Mouse (Mus musculus) CH12F3 (cell line): ENCODE results near the gene Zc3h7a.
"Not testable (repeated sequence)": the region's sequence is repeated elsewhere in the genome, so short reads cannot be mapped to it uniquely, and the experiment has no call there.

ENCODE experiments used
- in situ Hi-C: fragments of 300-500 bp; cut with MboI; formaldehyde crosslinking; loops from 2 replicates; pipeline ENCODE4 v1.14.3; 2020; ENCODE audit warnings: low sequenced_read_pairs

Gene Zc3h7a

DNA sequence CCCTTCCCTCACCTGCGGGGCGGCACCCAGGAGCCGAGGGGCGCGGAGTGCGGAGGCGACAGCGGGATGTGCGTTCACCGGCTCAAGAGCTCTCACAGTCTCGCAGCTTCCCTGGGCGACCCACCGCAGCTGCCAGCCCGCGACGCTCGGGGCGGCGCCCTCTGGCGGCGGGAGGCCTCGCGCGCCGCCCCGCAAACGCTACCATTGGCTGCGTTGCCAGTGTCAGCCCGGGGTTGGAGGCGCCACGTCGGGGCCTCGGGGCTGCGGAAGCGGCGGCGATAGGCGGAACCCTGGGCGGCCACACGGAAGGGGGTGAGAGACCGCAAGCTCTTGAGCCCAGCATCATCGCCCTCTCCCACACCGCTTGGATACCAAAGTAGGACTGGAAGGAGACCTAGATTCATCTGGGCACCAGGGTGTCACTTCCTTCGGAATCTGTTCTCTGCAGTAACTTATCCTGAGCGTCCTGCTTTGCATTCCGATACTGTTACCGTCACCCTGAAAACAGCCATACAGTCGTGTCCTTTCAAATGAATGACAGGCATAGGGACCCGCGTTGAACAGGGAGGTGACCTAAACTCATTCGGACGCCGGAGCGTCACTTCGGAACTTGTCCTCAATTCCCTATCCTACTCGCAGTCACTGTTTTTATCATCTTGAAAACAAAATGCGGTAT, at the start of gene Zc3h7a:
TSS of gene Zc3h7a (minus strand) at position 186 of the 676 bp plus-strand sequence.
- in situ Hi-C loops = no loop called here

DNA sequence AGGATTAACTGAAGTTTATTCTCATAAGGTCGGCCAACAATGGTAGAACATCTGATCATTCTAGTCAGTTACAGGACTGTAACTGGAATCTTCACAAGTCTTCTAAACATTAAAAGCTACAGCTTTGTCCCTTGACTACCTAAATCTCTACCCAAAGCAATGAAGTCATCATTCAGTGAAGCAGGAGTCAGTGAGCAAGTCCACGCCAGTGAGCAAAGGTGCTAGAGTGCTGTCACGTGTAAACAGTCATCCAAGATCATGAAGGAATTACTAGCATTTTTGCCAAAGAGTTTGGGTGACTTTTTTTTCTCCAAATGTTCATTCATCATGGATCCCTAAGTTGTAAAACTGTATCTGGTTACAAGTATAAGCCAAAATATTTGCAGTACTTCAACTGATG, 41.6 kb upstream of the Zc3h7a start:
- in situ Hi-C loops = no loop called here

DNA sequence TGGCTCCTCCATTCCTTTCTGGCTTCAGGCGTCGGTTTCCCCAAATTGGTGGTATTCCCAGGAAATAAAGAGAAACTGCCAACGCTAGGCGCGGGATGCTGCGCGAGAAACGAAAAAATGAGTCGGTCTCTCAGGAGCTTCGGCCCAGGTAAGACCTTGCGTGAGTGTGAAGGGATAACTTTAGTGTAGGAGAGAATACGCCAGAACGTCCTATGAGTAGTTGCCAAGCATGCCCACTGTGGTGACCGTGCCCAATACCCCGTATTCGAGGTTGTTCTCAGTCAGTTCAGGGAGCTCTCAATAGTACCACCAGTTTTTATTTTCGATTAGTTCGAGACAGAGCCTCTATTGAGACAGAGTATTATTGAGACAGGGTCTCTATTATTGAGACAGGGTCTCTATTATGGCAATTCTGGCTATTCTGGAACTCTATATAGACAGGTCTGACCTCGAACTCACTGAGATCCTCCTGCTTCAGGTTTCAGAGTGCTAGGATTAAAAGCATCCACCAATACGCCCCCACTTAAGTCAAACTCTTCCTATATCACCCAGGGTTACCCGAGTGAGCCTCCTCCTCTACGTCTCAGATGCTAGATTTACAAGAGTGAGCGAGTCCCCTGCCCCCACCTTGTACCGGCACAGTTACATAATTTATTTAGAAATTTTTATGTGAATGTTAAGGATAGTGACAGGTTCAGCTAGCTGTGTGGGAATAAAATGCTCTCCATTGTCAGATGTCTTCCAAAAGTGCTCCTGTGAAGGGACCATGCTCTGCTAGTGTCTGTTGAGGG, 27.6 kb upstream of the Zc3h7a start:
- in situ Hi-C loops = no loop called here

DNA sequence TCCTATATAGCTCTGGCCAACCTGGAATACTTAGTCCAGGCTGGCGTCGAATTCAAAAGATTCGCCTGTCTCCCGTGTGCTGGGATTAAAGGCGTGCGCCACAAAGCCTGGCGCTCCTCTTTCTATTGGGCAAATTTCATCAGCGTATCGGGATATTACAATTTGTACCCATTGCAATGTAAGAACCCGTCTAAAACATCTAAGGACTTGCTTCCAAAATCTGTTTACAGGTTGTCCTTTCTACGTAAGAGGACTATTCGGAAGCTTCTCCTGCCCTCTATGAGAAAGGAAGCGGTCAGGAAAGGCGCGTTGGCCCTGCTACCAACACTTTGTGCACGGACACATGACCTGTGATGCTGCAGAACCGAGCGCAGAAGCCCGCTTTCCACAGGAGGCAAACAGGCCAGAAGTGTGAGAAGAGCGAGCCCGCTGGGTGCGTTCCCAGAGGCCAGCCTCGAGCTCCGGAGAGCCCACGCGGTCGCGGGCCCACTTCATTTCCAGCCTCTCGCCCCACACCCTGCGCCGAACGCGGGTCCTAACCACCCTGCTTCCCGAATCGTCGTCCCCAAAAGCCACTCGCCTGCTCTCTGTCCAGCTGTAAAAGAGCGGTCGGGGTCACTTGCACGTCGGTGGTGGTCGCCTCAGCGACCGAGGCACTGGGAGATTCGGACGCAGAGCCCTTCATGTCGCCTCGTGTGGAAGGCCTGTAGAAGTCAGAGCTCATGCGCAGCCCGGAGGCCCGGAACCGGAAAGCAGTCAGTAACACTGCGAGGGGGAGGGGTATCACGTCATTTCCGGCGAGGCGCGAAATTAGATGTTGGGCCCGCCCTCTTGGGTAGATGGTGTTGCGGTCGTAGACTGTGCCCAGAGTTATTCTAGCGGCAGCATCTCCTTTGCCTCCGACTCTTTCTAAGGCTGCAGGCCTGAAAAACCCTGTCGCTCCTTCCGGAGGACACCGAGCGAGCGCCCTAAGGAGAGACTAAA, 26.7 kb upstream of the Zc3h7a start, which contains the start of gene Rsl1d1:
TSS of gene Rsl1d1 (minus strand) at position 761 of the 984 bp plus-strand sequence.
- in situ Hi-C loops = no loop called here

DNA sequence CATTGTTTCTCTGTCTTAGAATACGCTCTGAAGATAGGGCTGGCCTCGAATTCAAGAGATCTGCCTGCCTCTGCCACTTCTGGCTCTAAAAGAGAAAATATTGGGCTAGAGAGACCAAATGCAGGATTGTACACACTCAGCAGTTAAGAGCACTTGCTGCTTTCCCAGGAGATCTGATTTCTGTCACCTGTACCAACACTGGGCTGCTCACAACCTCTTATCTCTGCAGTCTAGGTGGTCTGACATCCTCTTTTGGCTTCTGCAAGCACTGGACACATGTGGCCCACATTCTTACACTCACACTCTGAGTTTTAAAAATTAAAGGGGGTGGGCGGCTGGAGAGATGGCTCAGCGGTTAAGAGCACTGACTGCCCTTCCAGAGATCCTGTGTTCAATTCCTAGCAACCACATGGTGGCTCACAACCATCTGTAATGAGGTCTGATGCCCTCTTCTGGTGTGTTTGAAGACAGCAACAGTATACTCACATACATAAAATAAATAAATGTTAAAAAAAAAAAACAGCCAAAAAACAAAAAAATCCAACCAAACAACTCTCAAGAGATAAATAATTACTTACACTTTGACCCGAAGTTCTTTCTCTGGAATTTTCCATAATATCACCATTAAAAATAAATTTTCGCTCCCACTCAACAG, 25.7 kb upstream of the Zc3h7a start:
- in situ Hi-C loops = no loop called here

DNA sequence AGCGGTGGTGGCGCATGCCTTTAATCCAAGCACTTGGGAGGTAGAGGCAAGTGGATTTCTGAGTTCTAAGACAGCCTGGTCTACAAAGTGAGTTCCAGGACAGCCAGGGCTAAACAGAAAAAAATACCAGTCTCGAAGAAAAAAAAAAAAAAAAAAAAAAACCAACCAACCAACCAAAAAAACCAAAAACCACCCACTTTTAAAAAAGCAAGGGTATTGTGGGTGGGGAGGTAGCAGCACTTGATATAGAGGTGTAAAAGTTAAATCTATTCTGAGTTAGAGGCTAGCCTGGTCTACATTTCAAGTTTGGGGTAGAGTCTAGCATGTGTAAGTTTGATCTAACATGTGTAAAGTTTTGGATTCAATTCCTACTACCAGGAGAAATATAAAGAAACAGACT, 24.1 kb upstream of the Zc3h7a start:
- in situ Hi-C loops = no loop called here

DNA sequence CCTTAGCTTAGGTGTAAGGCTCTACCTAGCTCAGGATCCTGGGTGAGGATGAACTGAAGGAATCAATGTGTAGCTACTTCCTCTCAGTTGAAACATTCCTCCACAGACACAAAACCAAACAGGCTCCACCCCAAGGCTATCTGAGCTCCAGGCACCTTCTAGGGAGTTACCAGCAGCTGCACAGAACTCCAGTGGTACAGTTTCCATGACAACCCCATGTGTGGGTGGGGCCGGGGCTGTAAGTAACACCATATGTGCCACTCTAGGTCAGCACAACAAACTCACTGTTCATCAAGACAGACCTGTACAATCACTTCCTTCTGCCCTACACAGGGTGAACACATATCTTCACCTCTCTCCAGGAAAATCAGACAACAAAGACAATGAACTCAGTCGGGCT, 22.3 kb upstream of the Zc3h7a start:
- in situ Hi-C loops = no loop called here

DNA sequence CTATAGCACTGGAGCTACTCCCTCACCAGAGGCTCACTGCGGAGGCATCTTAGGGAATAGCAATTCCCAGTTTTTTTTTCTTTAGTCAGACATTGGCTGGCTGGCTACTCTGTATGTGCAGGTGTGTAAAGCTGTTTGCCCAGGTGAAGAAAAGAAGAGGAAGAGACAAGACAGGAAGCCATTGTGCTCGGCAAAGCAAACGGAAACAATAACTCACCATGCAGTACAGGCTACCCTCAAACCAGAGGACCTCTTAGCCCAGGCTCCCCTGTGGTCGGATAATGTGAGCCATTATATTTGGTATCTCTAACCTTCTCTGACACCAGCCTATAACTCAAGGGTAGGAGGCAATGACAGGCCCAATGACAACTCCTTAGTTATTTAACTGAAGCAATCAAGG, 20.9 kb upstream of the Zc3h7a start:
- in situ Hi-C loops = no loop called here

DNA sequence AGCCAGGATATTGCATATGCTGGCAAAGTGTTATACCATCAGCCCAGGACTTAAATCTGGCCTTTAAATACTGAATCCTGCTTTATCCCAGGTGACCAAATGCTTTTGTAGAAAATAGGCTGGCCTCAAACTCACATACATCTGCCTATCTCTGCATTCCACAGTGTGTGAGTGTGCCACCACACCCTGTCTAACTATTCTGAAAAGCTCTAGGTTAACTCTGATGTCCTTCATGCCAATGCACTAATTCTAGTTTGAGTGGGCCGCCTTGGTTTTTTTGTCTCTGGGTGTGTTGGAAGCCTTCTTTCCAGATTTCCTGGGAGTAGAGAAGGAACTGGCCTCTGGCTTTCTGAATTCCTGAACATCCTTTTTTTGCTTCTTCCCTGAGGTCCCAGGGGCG, 17.0 kb upstream of the Zc3h7a start:
- in situ Hi-C loops = no loop called here

DNA sequence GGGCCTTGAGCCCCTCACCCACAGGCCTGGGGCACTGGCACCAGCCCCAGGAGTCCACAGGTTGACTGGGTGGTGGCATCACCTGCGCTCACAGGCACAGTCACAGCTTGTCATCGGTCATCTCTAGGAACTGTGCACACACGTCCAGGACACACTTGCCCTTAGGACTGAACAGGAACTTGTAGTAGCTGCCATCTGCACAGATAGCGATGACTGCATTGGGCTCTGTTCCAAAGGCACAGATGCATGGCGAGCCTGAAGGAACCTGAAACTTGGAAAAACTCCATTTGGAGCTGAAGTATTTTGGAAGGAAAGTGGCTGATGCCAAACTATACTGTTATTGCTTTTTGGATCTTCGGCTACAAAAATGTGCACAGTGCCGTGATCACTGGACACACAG, 14.0 kb upstream of the Zc3h7a start:
- in situ Hi-C loops = no loop called here

DNA sequence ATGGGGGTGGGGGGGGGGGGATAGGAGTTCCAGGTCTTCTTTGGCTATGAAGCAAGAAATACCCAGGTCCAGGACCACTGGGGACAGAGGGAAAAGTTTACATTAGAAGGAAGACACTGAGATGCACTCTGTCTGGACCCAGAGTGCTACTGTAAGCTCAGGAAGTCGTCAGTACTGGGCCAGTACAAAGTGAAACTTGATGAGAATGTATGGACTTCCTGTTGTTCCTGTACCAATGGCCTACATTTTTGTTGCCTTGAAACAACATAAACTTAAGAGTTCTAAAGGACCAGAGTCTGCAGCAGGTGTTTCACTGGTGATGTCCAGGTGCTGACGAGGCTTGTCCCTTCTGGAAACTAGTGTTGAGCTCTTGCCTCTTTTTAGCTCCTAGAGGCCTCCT, 1.2 kb upstream of the Zc3h7a start:
- in situ Hi-C loops = no loop called here

DNA sequence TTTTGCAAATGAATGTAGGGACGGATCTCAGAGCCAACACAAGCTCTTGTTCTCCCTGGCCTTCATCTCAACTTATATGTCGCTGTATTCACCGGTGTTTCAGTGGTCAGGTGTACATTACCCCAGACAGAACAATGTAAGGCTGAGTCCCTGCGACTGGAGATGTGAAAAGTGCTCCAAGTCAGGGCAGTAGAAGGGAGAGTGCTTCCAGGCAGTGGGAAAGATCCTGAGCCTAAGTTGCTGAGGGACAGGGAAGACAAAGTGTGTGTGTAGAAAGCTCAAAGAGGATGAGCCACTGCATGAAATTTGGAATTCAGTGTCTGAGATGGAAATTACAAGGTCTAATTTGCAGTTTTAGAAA, 671 bp upstream of the Zc3h7a start:
- in situ Hi-C loops = no loop called here

DNA sequence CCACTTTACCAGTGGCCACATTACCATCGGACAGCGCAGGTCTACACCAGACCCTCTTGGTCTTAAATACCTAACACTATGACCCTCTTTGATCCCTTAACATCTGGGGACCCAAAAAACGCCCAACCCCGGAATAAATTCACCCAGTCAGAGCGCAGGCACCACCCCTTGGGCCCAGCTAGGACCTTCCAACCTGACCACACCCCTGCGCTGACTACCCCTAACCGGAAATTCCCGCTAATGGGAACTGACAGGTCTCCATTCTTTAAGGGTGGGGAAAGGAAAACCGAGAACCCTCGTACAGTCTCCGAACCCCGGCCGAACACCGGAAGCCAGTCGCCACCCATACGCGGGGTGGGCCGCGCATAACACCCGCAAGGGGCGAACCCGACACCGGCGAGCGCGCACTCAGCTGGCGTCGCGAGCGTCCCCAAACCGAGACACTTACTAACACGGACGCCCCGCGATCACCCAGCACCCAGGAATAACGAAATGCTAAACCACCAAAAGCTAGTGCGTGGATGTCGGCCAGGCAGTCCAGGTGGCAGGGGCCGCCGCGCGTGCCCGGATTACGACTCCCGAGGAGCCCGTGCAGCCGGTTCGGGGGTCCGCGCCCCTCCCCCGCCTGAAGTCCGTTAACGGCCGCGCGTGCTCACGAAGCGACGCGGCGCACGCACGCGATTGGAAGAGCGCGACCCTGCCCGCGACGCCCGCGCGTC, 545 bp downstream of the Zc3h7a start:
- in situ Hi-C loops = no loop called here

DNA sequence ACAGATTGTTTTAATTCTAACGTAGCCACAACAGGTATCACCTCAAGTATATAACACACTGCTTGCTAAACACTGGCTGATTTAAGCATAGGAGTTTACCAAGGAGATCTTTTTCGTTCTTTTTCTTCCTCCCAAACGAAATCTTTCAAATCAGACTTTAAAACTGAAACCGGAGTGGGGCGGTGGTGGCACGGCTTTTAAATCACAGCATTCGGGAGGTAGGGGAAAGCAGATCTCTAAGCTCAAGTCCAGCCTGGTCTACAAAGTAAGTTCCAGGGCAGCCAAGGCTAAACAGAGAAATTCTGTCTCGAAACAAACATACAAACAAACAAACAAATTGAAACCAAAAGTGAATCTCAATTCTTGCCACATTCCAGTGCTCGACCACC, 1.1 kb downstream of the Zc3h7a start:
- in situ Hi-C loops = no loop called here

DNA sequence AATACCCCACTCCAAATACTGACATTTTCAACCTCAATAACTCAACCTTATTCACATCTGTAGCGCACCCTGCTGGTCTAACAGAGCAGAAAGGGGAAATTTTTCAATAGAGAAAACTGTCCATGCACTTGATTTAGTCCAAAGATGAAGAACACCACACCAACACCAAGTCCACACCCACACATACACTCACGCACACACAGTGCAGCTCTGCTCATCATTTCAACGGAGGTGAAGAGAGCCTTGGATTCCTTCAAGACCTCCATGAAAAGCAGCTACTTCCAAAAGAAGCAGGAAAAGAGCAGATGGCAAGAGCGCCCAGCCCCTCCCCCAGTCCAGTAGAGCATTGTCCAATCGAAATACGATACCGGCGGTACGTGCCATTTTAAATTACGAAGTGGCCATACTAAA, 1.5 kb downstream of the Zc3h7a start:
- in situ Hi-C loops = no loop called here

DNA sequence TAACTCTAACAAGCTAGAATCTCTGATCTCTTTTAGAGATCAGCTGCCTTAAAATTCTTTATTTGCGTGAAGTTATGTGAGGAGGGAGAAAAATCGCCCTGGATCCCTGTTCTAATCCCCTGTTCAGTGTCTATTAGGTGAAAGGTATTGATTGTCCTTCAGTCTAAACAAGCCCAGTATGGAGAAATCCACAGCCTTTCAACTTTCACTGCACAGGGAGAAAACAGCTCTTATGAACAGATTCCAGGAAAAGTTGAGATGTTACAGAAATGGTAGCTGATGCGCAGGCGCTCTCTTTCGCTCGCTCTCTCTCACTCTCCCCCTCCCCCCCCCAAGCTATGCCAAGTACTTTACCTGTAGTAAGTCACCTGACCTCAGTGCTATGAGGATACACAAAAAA, 4.5 kb downstream of the Zc3h7a start:
- in situ Hi-C loops = no loop called here

DNA sequence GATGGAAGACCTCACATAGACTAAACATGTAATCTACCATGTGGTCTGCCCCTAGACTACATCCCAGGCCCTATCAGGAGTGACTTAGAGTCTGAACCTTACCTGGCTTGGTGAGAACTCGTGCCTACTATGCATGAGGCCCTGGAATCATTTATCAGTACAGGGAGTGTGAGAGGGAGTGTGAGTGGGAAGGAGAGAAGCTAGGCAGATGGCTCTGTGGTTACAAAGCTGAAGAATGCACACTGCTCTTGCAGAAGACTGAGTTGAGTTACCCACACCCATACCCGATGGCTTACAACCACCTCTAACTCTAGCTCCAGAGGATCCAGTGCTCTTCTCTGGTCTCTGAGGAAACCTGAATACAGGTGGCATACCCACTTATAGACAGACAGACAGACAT, 9.8 kb downstream of the Zc3h7a start:
- in situ Hi-C loops = no loop called here

DNA sequence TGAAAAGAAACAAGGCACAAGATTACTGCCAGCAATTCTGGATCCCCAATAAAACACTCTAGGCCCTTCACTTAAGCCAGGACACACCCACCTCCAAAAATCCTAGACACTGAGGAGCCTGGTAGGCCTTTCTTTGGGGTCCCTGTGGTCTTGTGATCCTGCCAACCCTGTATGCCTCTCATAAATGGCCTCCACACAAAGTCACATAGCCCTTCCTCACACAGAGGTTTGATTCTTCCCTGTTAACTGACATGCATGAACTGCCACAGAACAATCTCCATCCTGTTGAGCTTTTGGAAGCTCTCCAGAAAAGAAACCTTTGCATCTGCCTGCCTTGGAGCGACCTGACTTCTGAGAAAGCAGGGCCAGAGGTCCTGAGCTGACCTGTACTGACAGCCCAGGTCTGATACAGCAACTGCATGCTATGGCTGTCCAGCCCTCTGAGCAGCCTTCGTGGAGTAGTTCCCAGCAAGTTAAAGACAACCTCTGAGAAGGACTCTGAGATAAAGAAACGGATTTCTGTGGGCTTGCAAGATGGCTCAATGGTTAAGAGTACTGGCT, 11.4 kb downstream of the Zc3h7a start:
- in situ Hi-C loops = no loop called here

DNA sequence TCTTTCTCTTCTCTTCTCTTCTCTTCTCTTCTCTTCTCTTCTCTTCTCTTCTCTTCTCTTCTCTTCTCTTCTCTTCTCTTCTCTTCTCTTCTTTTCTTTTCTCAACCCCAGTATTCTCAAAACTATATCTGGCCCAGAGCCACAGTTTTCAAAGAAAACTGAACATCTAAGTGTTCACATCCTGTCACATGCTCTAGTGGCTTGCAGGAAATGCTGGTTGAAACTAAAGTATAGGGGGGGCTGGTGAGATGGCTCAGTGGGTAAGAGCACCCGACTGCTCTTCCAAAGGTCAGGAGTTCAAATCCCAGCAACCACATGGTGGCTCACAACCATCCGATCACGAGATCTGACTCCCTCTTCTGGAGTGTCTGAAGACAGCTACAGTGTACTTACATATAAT, 18.5 kb downstream of the Zc3h7a start:
- in situ Hi-C loops = not testable (repeated sequence)

DNA sequence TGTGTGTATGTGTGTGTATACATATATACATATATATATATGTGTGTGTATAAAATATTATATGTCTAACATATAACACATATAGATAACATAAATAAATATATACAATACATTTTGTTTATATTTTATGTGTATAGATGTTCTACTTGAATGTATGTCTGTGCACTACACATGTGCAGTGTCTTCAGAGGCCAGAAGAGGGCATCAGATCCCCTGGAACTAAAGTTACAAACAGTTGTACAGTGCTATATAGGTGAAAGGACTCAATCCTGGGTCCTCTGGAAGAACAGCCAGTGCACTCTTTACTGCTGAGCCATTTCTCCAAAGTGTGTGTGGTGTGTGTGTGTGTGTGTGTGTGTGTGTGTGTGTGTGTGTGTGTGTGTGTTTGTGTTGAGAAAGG, 21.7 kb downstream of the Zc3h7a start:
- in situ Hi-C loops = no loop called here
